8 mouse cellular contexts compared by ENCODE assay signal in the genomic region with DNA sequence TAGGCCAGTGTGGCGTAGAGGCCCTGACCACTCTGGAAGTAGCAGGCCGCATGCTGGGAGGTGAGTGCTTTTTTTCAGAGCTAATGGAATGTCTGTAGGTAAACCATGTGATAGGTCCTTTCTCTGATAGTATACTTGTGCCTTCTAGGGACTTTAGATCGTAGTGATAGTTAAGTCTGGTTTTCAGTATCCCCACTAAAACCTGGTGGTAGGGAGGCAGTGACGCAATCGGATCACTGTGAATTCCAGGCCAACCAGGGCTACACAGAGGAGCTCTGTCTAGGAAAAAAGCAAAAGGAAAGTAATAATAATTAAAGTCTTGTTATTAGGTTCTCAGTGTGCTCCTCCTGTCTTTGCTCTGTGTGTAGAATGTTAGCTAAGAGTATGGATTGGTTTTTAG. TPM values are rescaled to one million over a fixed set of nuclear protein-coding genes. Genes with fewer than 3 reads are reported as not detected.
A peak's percentile ranks its signal among the peaks of the same experiment; 100 is the strongest.
DNase-seq lines count a peak whose midpoint lies in the region; ATAC-seq and TF ChIP-seq lines count a peak whose summit lies in the region.

No protein-coding gene starts in this region.

- H3K36me3 ChIP-seq in lung, embryonic 14.5 days (ENCODE audit: insufficient read depth), result peaks cover 38% of the 10 kb centered on the region
- H3K36me3 ChIP-seq in embryonic facial prominence, embryonic 13.5 days, result peaks cover 37% of the 10 kb centered on the region
- peaks cover 8% of the 10 kb centered on the region; the same call in 1 of the 2 replicates for H3K36me3 ChIP-seq in intestine, embryonic 16.5 days (ENCODE audit: control insufficient read depth, insufficient read depth, low read length)
- H3K36me3 ChIP-seq in neural tube, embryonic 15.5 days, result peaks cover 32% of the 10 kb centered on the region

- H3K4me2 ChIP-seq in lung, embryonic 14.5 days, result peak overlapping the region; percentile 74
- H3K4me2 ChIP-seq in embryonic facial prominence, embryonic 13.5 days, result peak overlapping the region; percentile 84
- H3K4me2 ChIP-seq in intestine, embryonic 16.5 days (ENCODE audit: low read depth, low read length), result peak overlapping the region; percentile 80
- H3K4me2 ChIP-seq in neural tube, embryonic 15.5 days, result peak overlapping the region; percentile 83

- no peaks in the 10 kb centered on the region for H3K9me3 ChIP-seq in lung, embryonic 14.5 days (ENCODE audit: low read depth, low read length)
- no peaks in the 10 kb centered on the region for H3K9me3 ChIP-seq in embryonic facial prominence, embryonic 13.5 days
- no peaks in the 10 kb centered on the region for H3K9me3 ChIP-seq in intestine, embryonic 16.5 days (ENCODE audit: control insufficient read depth, low read length)
- no peaks in the 10 kb centered on the region for H3K9me3 ChIP-seq in neural tube, embryonic 15.5 days (replicated peaks)

- DNase-seq in lung, embryonic 14.5 days, result no peak
- no peak for DNase-seq in lung, postnatal 10 days
- no peak for DNase-seq in right cerebral cortex, adult 2 months (ENCODE audit: low spot score in 2 of 2)
- no peak for DNase-seq in left cerebral cortex, adult 8-10 months (ENCODE audit: low spot score in 2 of 2)
- DNase-seq in kidney, postnatal 10 days, result no peak

- WGBS in lung, embryonic 14.5 days, result 29% methylated on average over 5 of the region's 5 CpGs
- WGBS in embryonic facial prominence, embryonic 13.5 days, result 36% methylated on average over 5 of the region's 5 CpGs
- WGBS in intestine, embryonic 16.5 days, result 23% methylated on average over 5 of the region's 5 CpGs
- WGBS in neural tube, embryonic 15.5 days, result 31% methylated on average over 5 of the region's 5 CpGs

- peak overlapping the region; percentile 91 for H3K9ac ChIP-seq in lung, embryonic 14.5 days
- H3K9ac ChIP-seq in embryonic facial prominence, embryonic 13.5 days, result peak overlapping the region; percentile 97
- peak overlapping the region; percentile 87 for H3K9ac ChIP-seq in intestine, embryonic 16.5 days (ENCODE audit: low read depth, low read length)
- H3K9ac ChIP-seq in neural tube, embryonic 15.5 days (replicated peaks), result peak overlapping the region; percentile 89

- H3K4me3 ChIP-seq in lung, embryonic 14.5 days (ENCODE audit: low read depth, low read length), result peak overlapping the region; percentile 86
- H3K4me3 ChIP-seq in embryonic facial prominence, embryonic 13.5 days, result peak overlapping the region; percentile 86
- peak overlapping the region; percentile 83 for H3K4me3 ChIP-seq in intestine, embryonic 16.5 days (ENCODE audit: low read length)
- H3K4me3 ChIP-seq in neural tube, embryonic 15.5 days (replicated peaks), result peak overlapping the region; percentile 91

- 0 out of 2 replicates have a peak overlapping the region, but pooled peaks have one; percentile 69 for H3K27ac ChIP-seq in lung, embryonic 14.5 days (ENCODE audit: low read depth)
- peak overlapping the region; percentile 78; the same call in 1 of the 2 replicates for H3K27ac ChIP-seq in embryonic facial prominence, embryonic 13.5 days
- peak overlapping the region; percentile 74 for H3K27ac ChIP-seq in intestine, embryonic 16.5 days (ENCODE audit: low read length)
- H3K27ac ChIP-seq in neural tube, embryonic 15.5 days (replicated peaks), result peak overlapping the region; percentile 87; the same call in 1 of the 2 replicates

- H3K4me1 ChIP-seq in lung, embryonic 14.5 days (ENCODE audit: insufficient read depth), result peaks cover 12% of the 10 kb centered on the region; the same call in 1 of the 2 replicates
- H3K4me1 ChIP-seq in embryonic facial prominence, embryonic 13.5 days, result peaks cover 34% of the 10 kb centered on the region
- H3K4me1 ChIP-seq in intestine, embryonic 16.5 days (ENCODE audit: control insufficient read depth, insufficient read depth, low read length), result peaks cover 33% of the 10 kb centered on the region
- H3K4me1 ChIP-seq in neural tube, embryonic 15.5 days, result peaks cover 52% of the 10 kb centered on the region

- TF ChIP-seq CTCF in lung, embryonic 14.5 days (IDR thresholded peaks at IDR 0.05; ENCODE audit: low read depth), result no peak

- no peaks in the 10 kb centered on the region for H3K27me3 ChIP-seq in lung, embryonic 14.5 days (ENCODE audit: insufficient read depth, low read length)
- no peaks in the 10 kb centered on the region for H3K27me3 ChIP-seq in embryonic facial prominence, embryonic 13.5 days
- no peaks in the 10 kb centered on the region for H3K27me3 ChIP-seq in intestine, embryonic 16.5 days (replicated peaks; ENCODE audit: control insufficient read depth, insufficient read depth, low read length)
- H3K27me3 ChIP-seq in neural tube, embryonic 15.5 days (replicated peaks), result no peaks in the 10 kb centered on the region

- ATAC-seq in lung, embryonic 14.5 days (ENCODE audit: insufficient read depth), result peak; percentile 0; the same call in 1 of the 2 replicates
- no peak for ATAC-seq in embryonic facial prominence, embryonic 13.5 days (ENCODE audit: insufficient number of reproducible peaks, insufficient read depth, low FRiP score, low TSS enrichment, low read depth)
- ATAC-seq in intestine, embryonic 16.5 days, result no peak
- ATAC-seq in neural tube, embryonic 15.5 days (ENCODE audit: low FRiP score), result no peak

RNA-seq across cellular contexts. Expression of gene Fau, which starts 0.9 kb away (rescaled TPM):
- polyA plus RNA-seq in lung, embryonic 14.5 days (2014; fragmentation: Nextera tagmentation; extraction: Ambion mirVana), result 825 and 884 TPM in 2 replicates
- polyA plus RNA-seq in embryonic facial prominence, embryonic 13.5 days (2015; fragmentation: Nextera tagmentation; extraction: Ambion mirVana), result 714 and 858 TPM in 2 replicates
- polyA plus RNA-seq in intestine, embryonic 16.5 days (2015; fragmentation: Nextera tagmentation; extraction: Ambion mirVana), result 868 and 882 TPM in 2 replicates
- 522 and 591 TPM in 2 replicates for polyA plus RNA-seq in neural tube, embryonic 15.5 days (2015; fragmentation: Nextera tagmentation; extraction: Ambion mirVana)
- 100 to 1,000 TPM; 737 to 869 (median 805) TPM for total RNA-seq in left cerebral cortex, adult 8-10 months (2022)

RNA-seq across cellular contexts. Expression of gene Mrpl49, which starts 0.9 kb away (rescaled TPM):
- polyA plus RNA-seq in lung, embryonic 14.5 days (2014; fragmentation: Nextera tagmentation; extraction: Ambion mirVana), result 78.8 and 80.2 TPM in 2 replicates
- 79.5 and 80.4 TPM in 2 replicates for polyA plus RNA-seq in embryonic facial prominence, embryonic 13.5 days (2015; fragmentation: Nextera tagmentation; extraction: Ambion mirVana)
- polyA plus RNA-seq in intestine, embryonic 16.5 days (2015; fragmentation: Nextera tagmentation; extraction: Ambion mirVana), result 71.4 and 79.5 TPM in 2 replicates
- polyA plus RNA-seq in neural tube, embryonic 15.5 days (2015; fragmentation: Nextera tagmentation; extraction: Ambion mirVana), result 60.1 and 66.9 TPM in 2 replicates
- total RNA-seq in left cerebral cortex, adult 8-10 months (2022), result 10 to 100 TPM; 42.7 to 55.2 (median 44.9) TPM

RNA-seq across cellular contexts. Expression of gene Znhit2, which starts 2.5 kb away (rescaled TPM):
- polyA plus RNA-seq in lung, embryonic 14.5 days (2014; fragmentation: Nextera tagmentation; extraction: Ambion mirVana), result 33.8 and 34.3 TPM in 2 replicates
- 33.2 TPM in 2 replicates for polyA plus RNA-seq in embryonic facial prominence, embryonic 13.5 days (2015; fragmentation: Nextera tagmentation; extraction: Ambion mirVana)
- 27.6 and 29.9 TPM in 2 replicates for polyA plus RNA-seq in intestine, embryonic 16.5 days (2015; fragmentation: Nextera tagmentation; extraction: Ambion mirVana)
- polyA plus RNA-seq in neural tube, embryonic 15.5 days (2015; fragmentation: Nextera tagmentation; extraction: Ambion mirVana), result 30.4 and 31.2 TPM in 2 replicates
- total RNA-seq in left cerebral cortex, adult 8-10 months (2022), result 10 to 100 TPM; 33.0 to 38.8 (median 37.3) TPM

RNA-seq across cellular contexts. Expression of gene Tm7sf2, which starts 9.7 kb away (rescaled TPM):
- polyA plus RNA-seq in lung, embryonic 14.5 days (2014; fragmentation: Nextera tagmentation; extraction: Ambion mirVana), result 11.3 and 14.9 TPM in 2 replicates
- polyA plus RNA-seq in embryonic facial prominence, embryonic 13.5 days (2015; fragmentation: Nextera tagmentation; extraction: Ambion mirVana), result 21.7 and 22.0 TPM in 2 replicates
- polyA plus RNA-seq in intestine, embryonic 16.5 days (2015; fragmentation: Nextera tagmentation; extraction: Ambion mirVana), result 37.3 and 39.0 TPM in 2 replicates
- 51.2 and 61.6 TPM in 2 replicates for polyA plus RNA-seq in neural tube, embryonic 15.5 days (2015; fragmentation: Nextera tagmentation; extraction: Ambion mirVana)
- total RNA-seq in left cerebral cortex, adult 8-10 months (2022), result 10 to 100 TPM; 18.9 to 29.9 (median 23.2) TPM

RNA-seq across cellular contexts. Expression of gene Syvn1, which starts 12.1 kb away (rescaled TPM):
- polyA plus RNA-seq in lung, embryonic 14.5 days (2014; fragmentation: Nextera tagmentation; extraction: Ambion mirVana), result 30.0 and 34.3 TPM in 2 replicates
- 28.3 and 28.4 TPM in 2 replicates for polyA plus RNA-seq in embryonic facial prominence, embryonic 13.5 days (2015; fragmentation: Nextera tagmentation; extraction: Ambion mirVana)
- 29.1 and 36.4 TPM in 2 replicates for polyA plus RNA-seq in intestine, embryonic 16.5 days (2015; fragmentation: Nextera tagmentation; extraction: Ambion mirVana)
- 31.4 and 34.3 TPM in 2 replicates for polyA plus RNA-seq in neural tube, embryonic 15.5 days (2015; fragmentation: Nextera tagmentation; extraction: Ambion mirVana)
- total RNA-seq in left cerebral cortex, adult 8-10 months (2022), result 10 to 100 TPM; 35.7 to 40.3 (median 37.6) TPM
